Mouse (Mus musculus) neural tube, embryonic 15.5 days (tissue): ENCODE data around the gene Tbc1d22a. TPM values are rescaled to one million over a fixed set of nuclear protein-coding genes. Genes with fewer than 3 reads are reported as not detected.
A peak's percentile ranks its signal among the peaks of the same experiment; 100 is the strongest.

Source experiments
- ATAC-seq: fragments of 200-750 bp; cut with Nextera tagmentation; 2 replicates; pipeline ENCODE4 v1.8.0; 2017; ENCODE audit warnings: mild to moderate bottlenecking, moderate TSS enrichment, moderate library complexity; ENCODE audit not compliant: low FRiP score
- H3K27ac ChIP-seq: fragments of 300-500 bp; sonication (generic); replicated peaks from 2 replicates; pipeline ENCODE4 v1.5.1; 2015; ENCODE audit warnings: mild to moderate bottlenecking, inconsistent platforms
- H3K27me3 ChIP-seq: fragments of 300-500 bp; sonication (generic); replicated peaks from 2 replicates; pipeline ENCODE4 v1.6.1; 2015; ENCODE audit warnings: inconsistent platforms
- H3K36me3 ChIP-seq: fragments of 300-500 bp; sonication (generic); 2 replicates; pipeline ENCODE4 v1.6.1; 2015; ENCODE audit warnings: inconsistent platforms
- H3K4me1 ChIP-seq: fragments of 300-500 bp; sonication (generic); 2 replicates; pipeline ENCODE4 v1.6.1; 2015; ENCODE audit warnings: inconsistent platforms
- H3K4me2 ChIP-seq: fragments of 300-500 bp; sonication (generic); 2 replicates; pipeline ENCODE4 v1.6.1; 2015; ENCODE audit warnings: inconsistent platforms, mild to moderate bottlenecking, moderate library complexity
- H3K4me3 ChIP-seq: fragments of 300-500 bp; sonication (generic); replicated peaks from 2 replicates; pipeline ENCODE4 v1.5.1; 2015; ENCODE audit warnings: mild to moderate bottlenecking, inconsistent platforms
- H3K9ac ChIP-seq: fragments of 300-500 bp; sonication (generic); replicated peaks from 2 replicates; pipeline ENCODE4 v1.6.1; 2015; ENCODE audit warnings: mild to moderate bottlenecking, inconsistent platforms
- H3K9me3 ChIP-seq: fragments of 300-500 bp; sonication (generic); replicated peaks from 2 replicates; pipeline ENCODE4 v1.6.1; 2016; ENCODE audit warnings: inconsistent platforms
- WGBS: fragments of 180-500 bp; shearing (Covaris S2); methylation state at CpG from one replicate; pipeline ENCODE4 v1.1.7; 2015; ENCODE audit warnings: mixed read lengths; 5-methylcytosine and 5-hydroxymethylcytosine counted together
- polyA plus RNA-seq: library from polyadenylated mRNA; unstranded; fragments of >200 nt; fragmentation: Nextera tagmentation; extraction: Ambion mirVana; gene quantifications from 2 replicates; pipeline ENCODE4 v1.2.1, GENCODE M21; 2015

The Tbc1d22a gene
- polyA plus RNA-seq, 1 experiment from 2014 or later = 11.0 TPM

- H3K27me3 ChIP-seq = no peaks in the 10 kb centered on the region
- no peaks in the 10 kb centered on the region for H3K9me3 ChIP-seq
- ATAC-seq = no peak
- no peak overlapping the region for H3K4me3 ChIP-seq
- peaks cover 19% of the 10 kb centered on the region for H3K4me1 ChIP-seq
- H3K4me2 ChIP-seq = no peak overlapping the region
- WGBS = 67% methylated on average over 4 of the region's 4 CpGs
- H3K27ac ChIP-seq = no peak overlapping the region
- H3K9ac ChIP-seq = no peak overlapping the region
- H3K36me3 ChIP-seq = no peaks in the 10 kb centered on the region
Measured at GRCm38 (mm10) chr15:86266975-86267374, 52.7 kb downstream of the Tbc1d22a start.

DNA sequence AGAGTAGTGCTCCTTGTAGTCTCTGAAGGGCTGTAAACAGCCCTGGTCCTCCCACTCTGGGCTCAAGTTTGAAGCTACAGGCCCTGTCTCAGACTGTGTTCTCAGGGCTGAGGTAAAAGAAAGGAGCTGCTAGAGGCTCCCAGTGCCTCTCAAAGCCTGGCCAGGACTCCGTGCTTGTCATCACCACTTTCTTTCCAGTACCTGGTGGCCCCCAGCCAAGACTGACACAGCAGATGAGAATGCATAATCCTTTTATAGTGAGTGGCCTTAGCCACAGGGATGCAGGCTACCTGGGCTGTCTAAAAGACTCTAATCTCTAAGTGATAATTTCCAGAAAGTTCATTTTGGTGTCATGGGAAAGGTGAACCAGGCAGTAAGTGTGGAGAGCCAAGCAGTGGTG, 54.3 kb downstream of the Tbc1d22a start:
- H3K27me3 ChIP-seq = no peaks in the 10 kb centered on the region
- no peak overlapping the region for H3K9ac ChIP-seq
- H3K27ac ChIP-seq = no peak overlapping the region
- no peaks in the 10 kb centered on the region for H3K36me3 ChIP-seq
- WGBS = 71% methylated on average over 1 of the region's 1 CpGs
- ATAC-seq = no peak
- no peak overlapping the region for H3K4me3 ChIP-seq
- H3K4me2 ChIP-seq = no peak overlapping the region
- no peaks in the 10 kb centered on the region for H3K9me3 ChIP-seq
- peaks cover 17% of the 10 kb centered on the region for H3K4me1 ChIP-seq

DNA sequence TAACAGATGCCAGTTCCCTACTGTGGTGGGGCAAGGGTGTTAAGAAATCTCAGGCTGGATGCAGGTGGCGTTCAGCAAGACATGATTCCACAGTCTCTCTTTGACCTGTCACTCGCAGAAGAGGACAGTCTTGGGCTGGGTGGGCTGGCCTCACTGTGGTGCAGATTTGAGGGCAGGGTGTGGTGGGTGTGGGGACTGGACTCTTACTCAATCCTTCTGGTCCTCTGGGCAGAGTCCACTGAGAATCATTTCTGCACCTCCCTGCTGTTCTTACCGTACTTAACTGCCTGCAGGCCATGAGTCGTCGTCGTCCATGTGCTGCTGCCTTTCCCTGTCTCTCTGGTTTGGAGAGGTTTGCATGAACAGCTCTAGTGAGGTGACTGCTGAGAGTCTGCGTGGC, 61.5 kb downstream of the Tbc1d22a start:
- 61% methylated on average over 7 of the region's 7 CpGs for WGBS
- H3K27ac ChIP-seq = no peak overlapping the region
- H3K9ac ChIP-seq = no peak overlapping the region
- H3K27me3 ChIP-seq = no peaks in the 10 kb centered on the region; the same call in 1 of the 2 replicates
- H3K4me1 ChIP-seq = peaks cover 51% of the 10 kb centered on the region
- ATAC-seq = no peak
- no peaks in the 10 kb centered on the region for H3K36me3 ChIP-seq
- H3K4me3 ChIP-seq = no peak overlapping the region
- no peaks in the 10 kb centered on the region for H3K9me3 ChIP-seq
- H3K4me2 ChIP-seq = no peak overlapping the region

- no peak for ATAC-seq
- WGBS = 34% methylated on average over 11 of the region's 11 CpGs
- peaks cover 55% of the 10 kb centered on the region for H3K4me1 ChIP-seq
- H3K27ac ChIP-seq = no peak overlapping the region
- H3K4me3 ChIP-seq = no peak overlapping the region
- H3K27me3 ChIP-seq = no peaks in the 10 kb centered on the region; the same call in 1 of the 2 replicates
- no peaks in the 10 kb centered on the region for H3K36me3 ChIP-seq
- no peak overlapping the region for H3K9ac ChIP-seq
- no peak overlapping the region for H3K4me2 ChIP-seq
- H3K9me3 ChIP-seq = no peaks in the 10 kb centered on the region
Measured at GRCm38 (mm10) chr15:86276538-86277264, 62.4 kb downstream of the Tbc1d22a start.

- Histone ChIP-seq H3K9me3 (no peaks in the 10 kb centered on the region), H3K27ac (peak overlapping the region; percentile 54), H3K4me2 (peak overlapping the region; percentile 39), H3K4me1 (peaks cover 55% of the 10 kb centered on the region), H3K4me3 (no peak overlapping the region), H3K36me3 (no peaks in the 10 kb centered on the region), H3K27me3 (no peaks in the 10 kb centered on the region; the same call in 1 of the 2 replicates), H3K9ac (0 out of 2 replicates have a peak overlapping the region, but pooled peaks have one; percentile 21)
- peak; percentile 32; the same call in 1 of the 2 replicates for ATAC-seq
- WGBS = 24% methylated on average over 15 of the region's 15 CpGs
Measured at GRCm38 (mm10) chr15:86277428-86277827, 63.2 kb downstream of the Tbc1d22a start.

DNA sequence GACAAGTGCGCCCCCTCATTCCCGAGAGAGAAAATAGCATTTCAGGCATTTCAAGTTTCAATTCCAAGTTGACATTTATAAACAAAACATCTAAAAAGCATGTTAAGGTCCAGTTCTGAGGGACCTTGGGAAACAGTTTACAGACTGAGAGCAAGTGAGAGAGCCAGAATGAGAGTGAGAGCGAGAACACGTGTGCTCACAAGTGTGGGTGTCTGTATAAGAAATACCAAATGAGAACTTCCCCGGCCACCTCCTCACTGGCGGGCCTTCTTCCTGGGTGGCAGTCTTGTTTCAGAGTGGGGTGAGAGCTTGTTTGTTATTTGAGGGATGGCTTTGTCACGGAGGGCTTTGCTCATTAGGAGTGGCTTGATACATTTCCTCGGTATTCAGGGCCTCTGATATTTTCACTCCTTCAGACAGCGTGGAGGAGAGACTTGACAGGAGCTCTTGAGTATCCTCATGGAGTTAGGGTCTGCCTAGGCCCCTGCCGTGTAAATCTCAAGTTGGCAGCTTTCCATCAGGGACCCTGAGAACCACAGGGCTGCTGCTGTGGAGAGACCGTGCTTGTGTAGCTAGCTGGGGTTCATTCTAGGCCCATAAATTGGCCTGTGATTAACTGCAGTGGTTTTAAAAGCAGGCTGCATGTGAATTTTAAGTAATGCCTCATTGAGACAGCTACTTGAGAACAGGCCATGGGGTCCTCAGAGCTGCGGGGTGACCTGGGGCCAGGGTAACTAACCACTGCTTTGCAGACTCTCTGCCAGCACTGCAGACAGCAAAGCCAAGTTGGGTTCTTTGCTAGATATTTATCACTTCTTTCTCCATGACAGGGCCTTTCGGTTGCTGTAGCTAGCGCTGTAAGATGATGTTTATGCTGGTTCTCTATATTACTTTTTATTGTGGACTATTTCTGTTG, 65.1 kb downstream of the Tbc1d22a start:
- no peak for ATAC-seq
- peaks cover 55% of the 10 kb centered on the region for H3K4me1 ChIP-seq
- WGBS = 49% methylated on average over 14 of the region's 14 CpGs

GRCm38 (mm10) chr15:86280137-86280536, 65.9 kb downstream of the Tbc1d22a start:
- Histone ChIP-seq H3K9me3 (no peaks in the 10 kb centered on the region), H3K36me3 (no peaks in the 10 kb centered on the region), H3K27ac (0 out of 2 replicates have a peak overlapping the region, but pooled peaks have one; percentile 18), H3K4me3 (no peak overlapping the region), H3K9ac (no peak overlapping the region), H3K4me1 (peaks cover 52% of the 10 kb centered on the region), H3K27me3 (no peaks in the 10 kb centered on the region), H3K4me2 (no peak overlapping the region)
- WGBS = 45% methylated on average over 4 of the region's 4 CpGs
- ATAC-seq = no peak

More for the DNA sequence above, 65.1 kb downstream of the Tbc1d22a start:
- H3K27ac ChIP-seq = no peak overlapping the region
- no peaks in the 10 kb centered on the region for H3K9me3 ChIP-seq
- no peaks in the 10 kb centered on the region for H3K36me3 ChIP-seq
- no peak overlapping the region for H3K9ac ChIP-seq
- no peak overlapping the region for H3K4me2 ChIP-seq
- H3K27me3 ChIP-seq = no peaks in the 10 kb centered on the region; the same call in 1 of the 2 replicates
- no peak overlapping the region for H3K4me3 ChIP-seq

- H3K36me3 ChIP-seq = no peaks in the 10 kb centered on the region
- no peaks in the 10 kb centered on the region for H3K27me3 ChIP-seq
- no peak overlapping the region for H3K9ac ChIP-seq
- peaks cover 27% of the 10 kb centered on the region for H3K4me1 ChIP-seq
- H3K4me2 ChIP-seq = no peak overlapping the region
- H3K9me3 ChIP-seq = no peaks in the 10 kb centered on the region
- H3K4me3 ChIP-seq = no peak overlapping the region
- H3K27ac ChIP-seq = no peak overlapping the region
- no peak for ATAC-seq
- WGBS = 96% methylated on average over 1 of the region's 1 CpGs
Measured at GRCm38 (mm10) chr15:86283238-86283637, 69.0 kb downstream of the Tbc1d22a start.

DNA sequence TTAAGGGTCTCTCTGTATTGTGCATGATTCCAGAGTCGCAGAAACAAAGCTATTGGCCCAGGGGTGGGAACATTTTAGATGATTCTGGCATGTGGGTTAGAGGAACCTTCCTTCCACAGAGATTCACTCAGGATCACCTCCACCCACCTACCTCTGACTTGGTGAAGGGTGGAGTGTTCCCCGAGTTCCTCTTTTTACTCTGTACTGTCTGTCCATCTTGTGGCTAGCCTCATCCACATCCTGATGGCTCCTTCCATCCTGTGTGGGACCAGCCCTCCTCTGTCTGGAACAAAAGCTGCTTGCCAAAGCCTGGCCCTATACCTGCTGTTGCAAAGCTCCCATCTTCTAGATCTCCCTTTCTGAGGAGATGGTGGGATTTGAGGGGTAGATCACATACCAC, 71.0 kb downstream of the Tbc1d22a start:
- Histone ChIP-seq H3K4me1 (peaks cover 9% of the 10 kb centered on the region), H3K27me3 (no peaks in the 10 kb centered on the region), H3K27ac (no peak overlapping the region), H3K36me3 (no peaks in the 10 kb centered on the region), H3K9ac (no peak overlapping the region), H3K4me3 (no peak overlapping the region), H3K9me3 (no peaks in the 10 kb centered on the region), H3K4me2 (no peak overlapping the region)
- no peak for ATAC-seq
- WGBS = 96% methylated on average over 2 of the region's 2 CpGs

DNA sequence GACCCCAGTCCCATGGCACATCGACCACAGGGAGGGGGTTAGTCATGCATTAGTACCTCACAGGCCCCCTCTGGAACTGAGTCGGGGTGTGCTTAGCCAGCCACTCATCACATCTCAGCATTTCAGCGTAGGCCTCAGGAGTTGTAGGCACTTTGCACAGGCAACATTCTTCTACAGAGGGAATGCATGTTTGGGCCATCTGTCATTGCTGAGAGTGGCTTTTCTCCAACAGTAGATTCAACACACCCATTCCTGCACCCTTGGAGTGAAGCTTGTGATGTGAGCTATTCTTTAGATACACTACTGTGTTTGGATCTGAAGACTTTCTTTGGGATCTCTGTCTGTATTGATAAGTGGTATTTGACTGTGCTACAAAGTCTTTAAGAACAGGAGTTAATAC, 75.8 kb downstream of the Tbc1d22a start:
- Histone ChIP-seq H3K9me3 (no peaks in the 10 kb centered on the region), H3K4me1 (peaks cover 17% of the 10 kb centered on the region), H3K4me2 (no peak overlapping the region), H3K27me3 (no peaks in the 10 kb centered on the region), H3K9ac (no peak overlapping the region), H3K36me3 (no peaks in the 10 kb centered on the region), H3K27ac (no peak overlapping the region), H3K4me3 (no peak overlapping the region)
- ATAC-seq = no peak
- WGBS = 90% methylated on average over 3 of the region's 3 CpGs

GRCm38 (mm10) chr15:86292288-86292687, 78.0 kb downstream of the Tbc1d22a start:
- no peaks in the 10 kb centered on the region for H3K36me3 ChIP-seq
- no peaks in the 10 kb centered on the region for H3K9me3 ChIP-seq
- WGBS = 56% methylated on average over 6 of the region's 6 CpGs
- no peak for ATAC-seq
- H3K27me3 ChIP-seq = no peaks in the 10 kb centered on the region
- H3K27ac ChIP-seq = no peak overlapping the region
- peaks cover 20% of the 10 kb centered on the region for H3K4me1 ChIP-seq
- H3K4me3 ChIP-seq = no peak overlapping the region
- no peak overlapping the region for H3K4me2 ChIP-seq
- no peak overlapping the region for H3K9ac ChIP-seq
